Mouse (Mus musculus): ENCODE measurements around the gene Als2cl.

- no peak for TF ChIP-seq CTCF (IDR thresholded peaks at IDR 0.05; ENCODE audit: borderline replicate concordance, insufficient read depth, low read length)
- TF ChIP-seq POLR2A (IDR thresholded peaks at IDR 0.05; ENCODE audit: low read depth, low read length), result no peak
These were observed 21.1 kb upstream of the Als2cl start for GRCm38 (mm10) chr9:110858523-110858922.

Data from embryonic fibroblast, embryonic 13.5 days (primary cell).